Mouse (Mus musculus) liver, embryonic 11.5 days (tissue): ENCODE measurements at regions not wholly inside any gene's neighbourhood (a gene's known extent, or its start where the extent isn't known, plus 50 kb on each side); places are given as distances from the start of the nearest gene placed in this dataset.

Experiments
- ATAC-seq: fragments of 200-750 bp; cut with Nextera tagmentation; replicated peaks from 2 replicates; pipeline ENCODE4 v1.8.0; 2017; ENCODE audit warnings: moderate number of reproducible peaks, mild to moderate bottlenecking, moderate TSS enrichment, moderate library complexity; ENCODE audit not compliant: low FRiP score
- DNase-seq: peaks from one replicate; pipeline ENCODE4 v3.0.0-alpha.2; 2017; ENCODE audit warnings: low spot score
- H3K27ac ChIP-seq: fragments of 300-500 bp; sonication (generic); 2 replicates; pipeline ENCODE4 v1.5.1; 2014; ENCODE audit warnings: mild to moderate bottlenecking, low read depth, low read length, control low read depth
- H3K27me3 ChIP-seq: fragments of 300-500 bp; sonication (generic); replicated peaks from 2 replicates; pipeline ENCODE4 v1.6.1; 2014; ENCODE audit warnings: low read length, mixed read lengths; ENCODE audit not compliant: control insufficient read depth, insufficient read depth
- H3K36me3 ChIP-seq: fragments of 300-500 bp; sonication (generic); 2 replicates; pipeline ENCODE4 v1.6.1; 2014; ENCODE audit warnings: mild to moderate bottlenecking, low read length, moderate library complexity, mixed read lengths; ENCODE audit not compliant: control insufficient read depth, insufficient read depth
- H3K4me1 ChIP-seq: fragments of 300-500 bp; sonication (generic); replicated peaks from 2 replicates; pipeline ENCODE4 v1.6.1; 2014; ENCODE audit warnings: low read length, mixed read lengths; ENCODE audit not compliant: control insufficient read depth, insufficient read depth
- H3K4me2 ChIP-seq: fragments of 300-500 bp; sonication (generic); 2 replicates; pipeline ENCODE4 v1.6.1; 2014; ENCODE audit warnings: mild to moderate bottlenecking, control low read depth, moderate library complexity
- H3K4me3 ChIP-seq: fragments of 300-500 bp; sonication (generic); 2 replicates; pipeline ENCODE4 v1.5.1; 2014; ENCODE audit warnings: low read depth, low read length, control low read depth
- H3K9ac ChIP-seq: fragments of 300-500 bp; sonication (generic); 2 replicates; pipeline ENCODE4 v1.6.1; 2014; ENCODE audit warnings: low read depth, low read length, control low read depth
- H3K9me3 ChIP-seq: fragments of 300-500 bp; sonication (generic); 2 replicates; pipeline ENCODE4 v1.6.1; 2016; ENCODE audit warnings: low read length, inconsistent platforms, mixed read lengths; ENCODE audit not compliant: control insufficient read depth
- WGBS: fragments of 180-500 bp; shearing (Covaris S2); extraction: QIAGEN DNeasy Blood & Tissue Kit; methylation state at CpG from one replicate; pipeline ENCODE4 v1.1.7; 2014; 5-methylcytosine and 5-hydroxymethylcytosine counted together

GRCm38 (mm10) chr6:66268427-66268826 is 266.8 kb upstream of the Mad2l1 start:
- no peak for DNase-seq
- no peak overlapping the region for H3K27ac ChIP-seq
- 73% methylated on average over 3 of the region's 3 CpGs for WGBS
- H3K36me3 ChIP-seq: no peaks in the 10 kb centered on the region
- no peak overlapping the region for H3K9ac ChIP-seq
- H3K4me3 ChIP-seq: no peak overlapping the region
- no peak for ATAC-seq
- no peaks in the 10 kb centered on the region for H3K27me3 ChIP-seq
- H3K9me3 ChIP-seq: no peaks in the 10 kb centered on the region
- peaks cover 21% of the 10 kb centered on the region for H3K4me1 ChIP-seq
- no peak overlapping the region for H3K4me2 ChIP-seq

GRCm38 (mm10) chr6:66271414-66272206 is 263.6 kb upstream of the Mad2l1 start:
- Histone ChIP-seq H3K27me3 (no peaks in the 10 kb centered on the region), H3K9me3 (no peaks in the 10 kb centered on the region), H3K27ac (peak overlapping the region; percentile 72), H3K9ac (no peak overlapping the region), H3K4me3 (no peak overlapping the region), H3K4me2 (peak overlapping the region; percentile 44), H3K4me1 (peaks cover 21% of the 10 kb centered on the region), H3K36me3 (no peaks in the 10 kb centered on the region)
- ATAC-seq (peak; percentile 72), DNase-seq (no peak)
- WGBS: 45% methylated on average over 6 of the region's 6 CpGs

- H3K4me1 ChIP-seq: peaks cover 21% of the 10 kb centered on the region
- H3K36me3 ChIP-seq: no peaks in the 10 kb centered on the region
- 47% methylated on average over 2 of the region's 2 CpGs for WGBS
- H3K27me3 ChIP-seq: no peaks in the 10 kb centered on the region
- DNase-seq (no peak), ATAC-seq (peak; percentile 84)
- no peak overlapping the region for H3K9ac ChIP-seq
- H3K27ac ChIP-seq: peak overlapping the region; percentile 72; the same call in 1 of the 2 replicates
- peak overlapping the region; percentile 44 for H3K4me2 ChIP-seq
- no peak overlapping the region for H3K4me3 ChIP-seq
- H3K9me3 ChIP-seq: no peaks in the 10 kb centered on the region
Measured at GRCm38 (mm10) chr6:66272216-66272615, 263.0 kb upstream of the Mad2l1 start.

GRCm38 (mm10) chr6:66274737-66275136 is 260.5 kb upstream of the Mad2l1 start:
- Histone ChIP-seq H3K27ac (no peak overlapping the region), H3K27me3 (no peaks in the 10 kb centered on the region), H3K4me1 (peaks cover 21% of the 10 kb centered on the region), H3K4me2 (no peak overlapping the region), H3K9me3 (no peaks in the 10 kb centered on the region), H3K9ac (no peak overlapping the region), H3K4me3 (no peak overlapping the region), H3K36me3 (no peaks in the 10 kb centered on the region)
- DNase-seq: no peak
- no peak for ATAC-seq
- 72% methylated on average over 4 of the region's 4 CpGs for WGBS

- WGBS: 82% methylated on average over 8 of the region's 8 CpGs
- Histone ChIP-seq H3K4me2 (no peak overlapping the region), H3K4me1 (no peaks in the 10 kb centered on the region)
Measured at GRCm38 (mm10) chr6:66280701-66281100, 254.5 kb upstream of the Mad2l1 start.

GRCm38 (mm10) chr6:66282566-66283115 is 252.5 kb upstream of the Mad2l1 start:
- 77% methylated on average over 6 of the region's 6 CpGs for WGBS
- DNase-seq (no peak), ATAC-seq (no peak)

More at GRCm38 (mm10) chr6:66280701-66281100, 254.5 kb upstream of the Mad2l1 start:
- Histone ChIP-seq H3K9me3 (no peaks in the 10 kb centered on the region), H3K27me3 (no peaks in the 10 kb centered on the region), H3K9ac (no peak overlapping the region), H3K36me3 (no peaks in the 10 kb centered on the region), H3K4me3 (no peak overlapping the region), H3K27ac (no peak overlapping the region)
- no peak for DNase-seq
- ATAC-seq: no peak

GRCm38 (mm10) chr6:66283521-66283920 is 251.7 kb upstream of the Mad2l1 start:
- no peaks in the 10 kb centered on the region for H3K36me3 ChIP-seq
- H3K9ac ChIP-seq: no peak overlapping the region
- H3K27ac ChIP-seq: no peak overlapping the region
- H3K4me2 ChIP-seq: no peak overlapping the region
- ATAC-seq: no peak
- no peaks in the 10 kb centered on the region for H3K4me1 ChIP-seq
- H3K9me3 ChIP-seq: no peaks in the 10 kb centered on the region
- WGBS: 79% methylated on average over 4 of the region's 4 CpGs
- no peaks in the 10 kb centered on the region for H3K27me3 ChIP-seq
- DNase-seq: no peak
- H3K4me3 ChIP-seq: no peak overlapping the region

More at GRCm38 (mm10) chr6:66282566-66283115, 252.5 kb upstream of the Mad2l1 start:
- no peaks in the 10 kb centered on the region for H3K9me3 ChIP-seq
- no peak overlapping the region for H3K4me3 ChIP-seq
- H3K27me3 ChIP-seq: no peaks in the 10 kb centered on the region
- H3K4me1 ChIP-seq: no peaks in the 10 kb centered on the region
- H3K4me2 ChIP-seq: no peak overlapping the region
- no peak overlapping the region for H3K9ac ChIP-seq
- H3K27ac ChIP-seq: no peak overlapping the region
- H3K36me3 ChIP-seq: no peaks in the 10 kb centered on the region

GRCm38 (mm10) chr6:66287607-66288006 is 247.6 kb upstream of the Mad2l1 start:
- Histone ChIP-seq H3K9ac (no peak overlapping the region), H3K4me3 (no peak overlapping the region), H3K27me3 (no peaks in the 10 kb centered on the region), H3K4me2 (no peak overlapping the region), H3K36me3 (no peaks in the 10 kb centered on the region), H3K9me3 (no peaks in the 10 kb centered on the region), H3K4me1 (no peaks in the 10 kb centered on the region), H3K27ac (no peak overlapping the region)
- no peak for DNase-seq
- no peak for ATAC-seq

- 45% methylated on average over 3 of the region's 3 CpGs for WGBS
- Histone ChIP-seq H3K4me1 (no peaks in the 10 kb centered on the region), H3K27me3 (no peaks in the 10 kb centered on the region), H3K36me3 (no peaks in the 10 kb centered on the region), H3K9me3 (no peaks in the 10 kb centered on the region), H3K27ac (no peak overlapping the region), H3K4me2 (no peak overlapping the region), H3K9ac (no peak overlapping the region), H3K4me3 (no peak overlapping the region)
- DNase-seq: no peak
- peak; percentile 54; the same call in 1 of the 2 replicates for ATAC-seq
Measured at GRCm38 (mm10) chr6:66289196-66289595, 246.0 kb upstream of the Mad2l1 start.
